Mouse (Mus musculus) E14TG2a.4 (cell line): Measurements from ENCODE around the gene Nol3.

ENCODE experiments used
- CTCF ChIP-seq: conservative IDR thresholded peaks from 2 replicates; pipeline ENCODE4 v1.5.1; 2014; ENCODE audit warnings: low read length
- NANOG ChIP-seq: IDR thresholded peaks from 2 replicates; pipeline ENCODE4 v1.6.1; 2014; ENCODE audit warnings: borderline replicate concordance, low read length, mixed read lengths
- POU5F1 ChIP-seq: IDR thresholded peaks from 2 replicates; pipeline ENCODE4 v1.6.1; 2014; ENCODE audit warnings: low read length, borderline replicate concordance

GRCm38 (mm10) chr8:105330325-105330724 is 54.4 kb downstream of the Nol3 start:
- TF ChIP-seq CTCF (no peak), POU5F1 (no peak), NANOG (no peak)
